Mouse (Mus musculus) gastrocnemius, postnatal 10 days (tissue): ENCODE measurements around the gene Fosl2. TPM values are rescaled to one million over a fixed set of nuclear protein-coding genes. Genes with fewer than 3 reads are reported as not detected.

Source experiments
- DNase-seq: peaks from one replicate; pipeline ENCODE4 v3.0.0; 2021; ENCODE audit warnings: mixed read lengths
- total RNA-seq, 2 experiments: library from RNA; stranded (reverse); gene quantifications; 2 replicates each; pipeline ENCODE4 v1.2.3; 2021

Fosl2 gene
- total RNA-seq, 2 experiments from 2014 or later: 30.2 to 33.1 TPM

- peak; percentile 72 for DNase-seq
Observed at GRCm38 (mm10) chr5:32133549-32134004, 2.0 kb upstream of the Fosl2 start.

- no peak for DNase-seq
Observed at GRCm38 (mm10) chr5:32134051-32134732, 1.4 kb upstream of the Fosl2 start.

DNA sequence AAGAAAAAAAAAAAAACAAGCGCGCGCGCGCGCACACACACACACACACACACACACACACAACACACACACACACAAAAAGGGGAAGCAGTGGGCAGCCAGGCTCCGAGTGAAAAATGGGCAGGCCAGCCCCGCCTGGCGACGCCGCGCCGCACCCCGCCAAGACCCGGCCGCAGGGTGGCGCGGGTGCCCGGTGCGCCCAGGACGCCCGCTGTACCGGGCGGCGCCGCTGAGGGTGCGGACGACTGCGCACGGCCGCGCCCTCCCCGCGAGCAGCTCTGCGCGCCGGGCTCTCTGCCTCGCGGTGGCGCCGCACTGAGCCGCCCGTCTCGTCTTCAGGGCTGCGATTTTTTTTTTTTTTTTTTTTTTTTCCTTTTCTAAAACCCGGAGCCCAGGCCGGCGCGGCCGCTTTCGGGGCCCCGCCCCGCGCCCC lies 682 bp upstream of the Fosl2 start:
- no peak for DNase-seq

- peak; percentile 79 for DNase-seq
Observed at GRCm38 (mm10) chr5:32136301-32136863, 781 bp downstream of the Fosl2 start.

- no peak for DNase-seq
Observed at GRCm38 (mm10) chr5:32137106-32137522, 1.5 kb downstream of the Fosl2 start.

- no peak for DNase-seq
Observed at GRCm38 (mm10) chr5:32138446-32139195, 3.0 kb downstream of the Fosl2 start.

- DNase-seq: peak; percentile 38
Observed at GRCm38 (mm10) chr5:32139516-32140037, 4.0 kb downstream of the Fosl2 start.

DNA sequence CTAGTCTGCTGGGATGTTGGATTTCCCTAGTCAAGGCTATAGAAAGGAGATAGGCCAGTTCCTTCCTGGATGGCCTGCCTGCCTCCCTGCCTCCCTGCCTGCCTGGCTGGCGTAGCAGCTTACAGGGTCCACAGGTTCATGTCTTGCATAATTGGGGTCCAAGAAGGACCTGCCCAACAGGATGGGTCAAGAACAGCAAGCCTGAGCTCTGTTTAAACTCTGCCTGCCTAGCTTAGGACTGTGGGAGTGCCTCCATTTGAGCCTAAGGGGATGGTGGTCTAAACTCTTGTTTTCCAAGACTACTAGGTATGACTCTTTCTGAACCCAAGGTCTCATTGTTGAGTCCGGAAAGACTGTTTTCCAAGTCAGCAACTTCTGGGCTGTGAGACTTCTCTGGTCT lies 6.3 kb downstream of the Fosl2 start:
- DNase-seq: no peak

GRCm38 (mm10) chr5:32143433-32143970 lies 7.9 kb downstream of the Fosl2 start:
- no peak for DNase-seq

GRCm38 (mm10) chr5:32146281-32146680 lies 10.7 kb downstream of the Fosl2 start:
- DNase-seq: no peak

GRCm38 (mm10) chr5:32148593-32148992 lies 13.0 kb downstream of the Fosl2 start:
- no peak for DNase-seq

DNA sequence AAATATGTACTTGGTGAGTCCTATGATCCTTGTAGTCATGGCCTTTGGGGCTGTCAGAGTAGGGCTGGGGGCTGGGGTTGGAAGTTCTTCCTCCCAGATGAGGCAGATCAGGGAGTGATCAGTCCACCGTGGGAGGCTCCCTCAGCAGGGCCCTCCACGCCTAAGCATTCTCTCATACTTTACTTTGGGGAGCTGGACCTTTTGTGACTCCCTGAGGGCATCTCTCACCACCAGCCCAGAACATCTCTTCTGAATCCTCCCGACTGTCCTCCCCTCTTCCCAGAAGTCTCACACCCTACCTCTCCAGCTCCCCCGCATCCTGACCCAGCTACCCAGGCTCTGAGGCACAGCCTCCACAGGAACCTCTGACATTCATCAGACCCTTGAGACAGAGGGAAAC lies 15.6 kb downstream of the Fosl2 start:
- no peak for DNase-seq

DNA sequence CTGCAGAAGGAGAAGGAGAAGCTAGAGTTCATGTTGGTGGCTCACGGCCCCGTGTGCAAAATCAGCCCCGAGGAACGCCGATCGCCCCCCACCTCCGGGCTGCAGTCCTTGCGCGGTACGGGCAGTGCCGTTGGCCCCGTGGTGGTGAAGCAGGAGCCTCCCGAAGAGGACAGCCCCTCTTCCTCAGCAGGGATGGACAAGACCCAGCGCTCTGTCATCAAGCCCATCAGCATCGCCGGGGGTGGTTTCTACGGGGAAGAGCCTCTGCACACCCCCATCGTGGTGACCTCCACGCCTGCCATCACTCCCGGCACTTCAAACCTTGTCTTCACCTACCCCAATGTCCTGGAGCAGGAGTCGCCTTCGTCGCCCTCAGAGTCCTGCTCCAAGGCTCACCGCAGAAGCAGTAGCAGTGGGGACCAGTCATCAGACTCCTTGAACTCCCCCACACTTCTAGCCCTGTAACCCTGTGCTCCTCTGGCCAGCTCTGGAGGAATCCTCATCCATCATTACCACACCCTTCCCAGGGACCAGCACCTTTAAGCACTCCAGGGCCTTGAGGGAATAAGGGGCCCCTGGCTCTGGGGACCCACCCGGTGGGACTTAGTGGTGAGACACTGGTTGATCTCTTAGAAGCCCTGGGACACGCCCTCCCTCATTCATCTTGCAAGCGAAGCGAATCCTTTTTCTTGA lies 17.3 kb downstream of the Fosl2 start:
- no peak for DNase-seq

DNA sequence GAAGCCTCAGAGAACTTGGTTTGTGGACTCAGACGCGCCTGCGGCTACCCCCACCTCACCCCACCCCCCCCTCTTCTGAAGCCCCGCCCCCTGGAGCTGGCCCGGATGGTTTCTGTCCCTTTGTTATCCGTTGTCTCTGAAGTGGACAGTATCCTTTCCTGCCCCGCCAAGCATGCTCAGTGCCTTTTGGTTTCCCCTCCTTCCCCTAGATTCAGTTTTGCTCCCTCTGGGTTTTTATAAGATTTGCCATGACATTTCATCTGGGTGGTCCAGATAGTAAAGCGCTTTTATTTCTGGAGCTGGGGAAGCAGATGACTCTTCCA lies 17.8 kb downstream of the Fosl2 start:
- DNase-seq: no peak

GRCm38 (mm10) chr5:32153791-32154490 lies 18.3 kb downstream of the Fosl2 start:
- DNase-seq: no peak

GRCm38 (mm10) chr5:32154931-32155688 lies 19.5 kb downstream of the Fosl2 start:
- no peak for DNase-seq

DNA sequence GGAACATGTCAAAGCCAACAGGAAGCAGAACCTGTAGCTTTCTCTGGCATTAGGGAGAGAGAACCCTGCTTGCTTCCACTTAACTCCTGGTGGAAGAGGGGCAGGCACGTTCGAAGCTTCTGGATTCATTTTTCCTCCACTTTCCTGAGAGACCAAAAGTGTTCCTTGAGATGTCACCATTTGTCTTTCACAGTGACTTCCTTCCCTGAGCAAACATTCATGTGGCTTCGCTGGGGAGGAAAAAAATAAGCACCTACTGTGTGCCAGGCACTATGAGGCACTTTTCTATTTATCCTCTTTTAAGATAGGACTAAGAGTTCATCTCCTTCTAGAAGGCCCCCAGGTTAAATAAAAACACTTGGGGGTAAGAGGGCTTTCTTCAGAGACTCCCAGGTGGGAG lies 20.3 kb downstream of the Fosl2 start:
- DNase-seq: no peak

DNA sequence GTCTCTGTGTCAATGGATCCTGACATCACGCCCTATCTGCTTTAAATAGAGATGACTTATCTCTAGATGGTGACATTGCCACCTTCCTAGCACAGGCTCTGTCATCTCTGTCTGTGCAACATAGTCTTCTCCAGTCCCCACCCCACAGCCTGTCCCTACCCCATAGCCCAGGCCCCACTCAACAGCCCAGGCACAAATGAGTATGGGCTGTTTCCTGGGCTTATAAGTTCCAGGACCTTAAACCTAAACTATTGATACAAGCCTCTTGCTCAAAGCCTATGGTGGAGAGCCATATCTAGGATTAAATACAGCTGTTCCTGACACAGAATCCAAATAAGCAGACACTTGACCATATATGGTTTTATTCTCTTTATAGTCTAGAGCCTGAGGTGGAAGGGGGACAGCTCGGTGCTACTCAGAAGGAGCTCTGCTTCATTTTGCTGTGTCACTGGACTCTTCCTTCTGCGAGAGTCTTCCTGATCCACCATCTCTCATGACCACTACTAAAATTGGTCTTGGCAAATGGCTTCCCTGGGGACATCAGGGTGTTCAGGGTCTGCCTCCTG lies 28.0 kb downstream of the Fosl2 start:
- DNase-seq: no peak

DNA sequence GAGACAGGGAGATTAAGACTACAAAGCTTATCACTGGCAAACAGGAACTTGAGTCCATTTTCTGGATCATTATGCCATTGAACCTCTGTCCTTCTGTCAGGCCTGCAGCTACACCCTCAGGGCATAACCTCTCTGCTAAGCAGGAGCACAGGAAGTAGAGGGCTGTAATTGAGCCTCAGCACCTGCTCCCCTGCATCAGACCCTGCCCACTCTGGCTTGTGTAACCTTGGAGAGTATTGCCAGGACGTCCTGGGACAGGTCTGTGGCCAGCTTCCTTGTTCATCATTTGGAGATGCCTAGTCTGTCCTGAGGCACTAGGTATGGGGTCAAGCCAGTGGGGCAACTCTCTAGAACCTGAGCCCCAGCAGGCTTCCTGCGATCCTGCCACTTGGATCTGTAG lies 36.6 kb downstream of the Fosl2 start:
- DNase-seq: no peak

DNA sequence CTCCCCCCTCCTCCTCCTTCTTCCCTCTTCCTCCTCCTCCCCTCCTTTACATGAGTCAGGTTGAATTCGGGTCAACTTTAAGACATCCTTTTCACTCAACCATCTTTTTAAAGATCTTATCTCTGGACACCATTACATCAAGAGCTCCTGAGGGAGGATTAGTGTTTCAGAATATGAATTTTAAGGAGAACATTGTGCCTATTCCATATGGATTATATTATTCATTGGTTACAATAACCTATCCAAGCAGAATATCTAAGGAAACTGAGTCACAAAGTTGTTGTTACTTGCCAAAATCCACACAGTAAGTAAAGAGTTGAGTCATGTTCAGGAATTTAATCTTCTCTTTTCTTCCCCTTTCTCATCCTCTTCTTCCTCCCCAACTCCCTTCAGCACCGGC lies 41.2 kb downstream of the Fosl2 start:
- no peak for DNase-seq

GRCm38 (mm10) chr5:32177737-32178136 lies 42.1 kb downstream of the Fosl2 start:
- DNase-seq: no peak
